Comparison of ENCODE assay signal across 21 mouse cellular contexts in genomic region chr1:40954720-40955163, GRCm38 (mm10).
A peak's percentile ranks its signal among the peaks of the same experiment; 100 is the strongest.
DNase-seq lines count a peak whose midpoint lies in the region; ATAC-seq and TF ChIP-seq lines count a peak whose summit lies in the region.
"Had no signal": no experiment of that assay in that cellular context is flagged by ENCODE, and none has a peak within 500 bp of the region (broad histone marks: within the 10 kb centered on the region; RNA-seq: fewer than 3 reads in every experiment).

No protein-coding gene starts in this region.

- H3K9ac ChIP-seq in forebrain, postnatal 0 days, result no peak overlapping the region
- no peak overlapping the region for H3K9ac ChIP-seq in kidney, embryonic 16.5 days (replicated peaks; ENCODE audit: low read length)
- H3K9ac ChIP-seq in hindbrain, embryonic 14.5 days, result no peak overlapping the region
- no peak overlapping the region for H3K9ac ChIP-seq in midbrain, embryonic 16.5 days (ENCODE audit: low read depth, low read length)
- H3K9ac ChIP-seq: limb, embryonic 13.5 days; liver, embryonic 12.5 days had no signal

- H3K27ac ChIP-seq in forebrain, postnatal 0 days (ENCODE audit: low read depth, low read length), result no peak overlapping the region
- no peak overlapping the region for H3K27ac ChIP-seq in forebrain, embryonic 10.5 days
- H3K27ac ChIP-seq in kidney, embryonic 16.5 days (ENCODE audit: low read length), result no peak overlapping the region
- H3K27ac ChIP-seq in hindbrain, embryonic 14.5 days, result peak overlapping the region; percentile 70
- peak overlapping the region; percentile 47; the same call in 1 of the 2 replicates for H3K27ac ChIP-seq in midbrain, embryonic 16.5 days (ENCODE audit: low read length)
- no peak overlapping the region for H3K27ac ChIP-seq in thymus, adult 2 months (ENCODE audit: control insufficient read depth, insufficient read depth, low read length)
- H3K27ac ChIP-seq: embryonic facial prominence, embryonic 10.5 days; kidney, postnatal 0 days; limb, embryonic 13.5 days; liver, embryonic 12.5 days had no signal

- WGBS in forebrain, postnatal 0 days, result 73% methylated on average over 14 of the region's 14 CpGs
- 85% methylated on average over 14 of the region's 14 CpGs for WGBS in forebrain, embryonic 10.5 days
- WGBS in kidney, embryonic 16.5 days, result 69% methylated on average over 14 of the region's 14 CpGs
- WGBS in hindbrain, embryonic 14.5 days, result 66% methylated on average over 14 of the region's 14 CpGs
- 75% methylated on average over 14 of the region's 14 CpGs for WGBS in midbrain, embryonic 16.5 days
- 94% methylated on average over 14 of the region's 14 CpGs for WGBS in thymus, adult 2 months

- ATAC-seq in forebrain, postnatal 0 days, result 0 out of 2 replicates have a peak, but pooled peaks have one; percentile 18
- ATAC-seq in kidney, embryonic 16.5 days (ENCODE audit: low FRiP score, low TSS enrichment), result no peak
- peak; percentile 55; the same call in 1 of the 2 replicates for ATAC-seq in hindbrain, embryonic 14.5 days (ENCODE audit: low FRiP score)
- ATAC-seq in midbrain, embryonic 16.5 days, result peak; percentile 70
- ATAC-seq: inflammation-experienced regulatory T-cells, adult 6 months; liver, embryonic 12.5 days had no signal

- no peak overlapping the region for H3K4me3 ChIP-seq in forebrain, postnatal 0 days (ENCODE audit: low read depth, low read length)
- H3K4me3 ChIP-seq in forebrain, embryonic 10.5 days, result no peak overlapping the region
- H3K4me3 ChIP-seq in kidney, embryonic 16.5 days (ENCODE audit: low read length), result no peak overlapping the region
- H3K4me3 ChIP-seq in hindbrain, embryonic 14.5 days (replicated peaks; ENCODE audit: low read length), result no peak overlapping the region
- no peak overlapping the region for H3K4me3 ChIP-seq in midbrain, embryonic 16.5 days (ENCODE audit: low read depth, low read length)
- H3K4me3 ChIP-seq in thymus, adult 2 months (ENCODE audit: control insufficient read depth, insufficient read depth, low read length), result no peak overlapping the region
- H3K4me3 ChIP-seq: embryonic facial prominence, embryonic 10.5 days; limb, embryonic 13.5 days; liver, embryonic 12.5 days had no signal

- no peaks in the 10 kb centered on the region for H3K27me3 ChIP-seq in forebrain, postnatal 0 days (ENCODE audit: insufficient read depth, low read length)
- H3K27me3 ChIP-seq in forebrain, embryonic 10.5 days (ENCODE audit: poor library complexity, severe bottlenecking), result no peaks in the 10 kb centered on the region
- no peaks in the 10 kb centered on the region for H3K27me3 ChIP-seq in kidney, embryonic 16.5 days (ENCODE audit: insufficient read depth, low read length)
- no peaks in the 10 kb centered on the region for H3K27me3 ChIP-seq in hindbrain, embryonic 14.5 days (ENCODE audit: control insufficient read depth, insufficient read depth, low read length)
- no peaks in the 10 kb centered on the region for H3K27me3 ChIP-seq in midbrain, embryonic 16.5 days (ENCODE audit: control insufficient read depth, insufficient read depth, low read depth, low read length)
- no peaks in the 10 kb centered on the region for H3K27me3 ChIP-seq in thymus, adult 2 months (ENCODE audit: control insufficient read depth, insufficient read depth, low read length)
- H3K27me3 ChIP-seq: limb, embryonic 13.5 days; liver, embryonic 12.5 days had no signal

- no peak for TF ChIP-seq CTCF in forebrain, postnatal 0 days (IDR thresholded peaks at IDR 0.05; ENCODE audit: low read depth)
- no peak for TF ChIP-seq CTCF in thymus, adult 2 months (IDR thresholded peaks at IDR 0.05; ENCODE audit: borderline replicate concordance, control insufficient read depth, extremely low read depth, insufficient read depth, low read length, poor library complexity)

- no peaks in the 10 kb centered on the region for H3K9me3 ChIP-seq in forebrain, postnatal 0 days (ENCODE audit: low read length)
- no peaks in the 10 kb centered on the region for H3K9me3 ChIP-seq in forebrain, embryonic 10.5 days
- H3K9me3 ChIP-seq in kidney, embryonic 16.5 days (ENCODE audit: low read length), result no peaks in the 10 kb centered on the region
- no peaks in the 10 kb centered on the region for H3K9me3 ChIP-seq in hindbrain, embryonic 14.5 days (ENCODE audit: control insufficient read depth, low read length)
- no peaks in the 10 kb centered on the region for H3K9me3 ChIP-seq in midbrain, embryonic 16.5 days (replicated peaks; ENCODE audit: control insufficient read depth, low read length, poor library complexity, severe bottlenecking)
- H3K9me3 ChIP-seq: embryonic facial prominence, embryonic 10.5 days; limb, embryonic 13.5 days; liver, embryonic 12.5 days had no signal

- H3K4me1 ChIP-seq in forebrain, postnatal 0 days (ENCODE audit: insufficient read depth), result no peaks in the 10 kb centered on the region
- no peaks in the 10 kb centered on the region for H3K4me1 ChIP-seq in forebrain, embryonic 10.5 days
- no peaks in the 10 kb centered on the region for H3K4me1 ChIP-seq in kidney, embryonic 16.5 days (ENCODE audit: insufficient read depth, low read length)
- no peaks in the 10 kb centered on the region; the same call in 1 of the 2 replicates for H3K4me1 ChIP-seq in hindbrain, embryonic 14.5 days (replicated peaks; ENCODE audit: control insufficient read depth, insufficient read depth, low read length)
- no peaks in the 10 kb centered on the region for H3K4me1 ChIP-seq in midbrain, embryonic 16.5 days (ENCODE audit: control insufficient read depth, insufficient read depth, low read length)
- H3K4me1 ChIP-seq in thymus, adult 2 months (replicated peaks; ENCODE audit: control insufficient read depth, insufficient read depth, low read length), result no peaks in the 10 kb centered on the region
- H3K4me1 ChIP-seq: embryonic facial prominence, embryonic 10.5 days; limb, embryonic 13.5 days; liver, embryonic 12.5 days had no signal

- DNase-seq in forebrain, postnatal 0 days, result no peak
- no peak for DNase-seq in forebrain, embryonic 10.5 days (ENCODE audit: extremely low spot score, low spot score)
- no peak for DNase-seq in kidney, postnatal 10 days
- DNase-seq in hindbrain, embryonic 14.5 days (ENCODE audit: low spot score), result peak; percentile 39
- no peak for DNase-seq in adrenal gland, adult 2 months
- DNase-seq in thymus, adult 2 months, result no peak
- DNase-seq: adrenal gland, postnatal 14 days; cerebellum, adult 9-10 months; layer of hippocampus, postnatal 36 days; lung, adult 18-20 months; lung, postnatal 10 days; retina, postnatal 1 day; right cerebral cortex, postnatal 25 days; spleen, adult 18-20 months had no signal

- no peak overlapping the region for H3K4me2 ChIP-seq in forebrain, postnatal 0 days (ENCODE audit: low read depth)
- H3K4me2 ChIP-seq in kidney, embryonic 16.5 days (replicated peaks; ENCODE audit: low read depth, low read length), result peak overlapping the region; percentile 23
- H3K4me2 ChIP-seq in hindbrain, embryonic 14.5 days (replicated peaks), result 0 out of 2 replicates have a peak overlapping the region, but pooled peaks have one; percentile 1
- no peak overlapping the region for H3K4me2 ChIP-seq in midbrain, embryonic 16.5 days (ENCODE audit: low read length)
- H3K4me2 ChIP-seq: limb, embryonic 13.5 days; liver, embryonic 12.5 days had no signal

- no peak for TF ChIP-seq POLR2A in thymus, adult 2 months (IDR thresholded peaks at IDR 0.05; ENCODE audit: control insufficient read depth, extremely low read depth, insufficient read depth, low read length, poor library complexity)

- H3K36me3 ChIP-seq in forebrain, postnatal 0 days (ENCODE audit: insufficient read depth), result no peaks in the 10 kb centered on the region
- no peaks in the 10 kb centered on the region for H3K36me3 ChIP-seq in forebrain, embryonic 10.5 days (replicated peaks)
- H3K36me3 ChIP-seq in kidney, embryonic 16.5 days (ENCODE audit: insufficient read depth, low read length), result no peaks in the 10 kb centered on the region
- no peaks in the 10 kb centered on the region for H3K36me3 ChIP-seq in hindbrain, embryonic 14.5 days (replicated peaks; ENCODE audit: control insufficient read depth, insufficient read depth)
- H3K36me3 ChIP-seq in midbrain, embryonic 16.5 days (ENCODE audit: control insufficient read depth, insufficient read depth, low read length), result no peaks in the 10 kb centered on the region
- no peaks in the 10 kb centered on the region for H3K36me3 ChIP-seq in thymus, adult 2 months (ENCODE audit: control insufficient read depth, insufficient read depth, low read length)
- H3K36me3 ChIP-seq: embryonic facial prominence, embryonic 10.5 days; limb, embryonic 13.5 days; liver, embryonic 12.5 days had no signal

Comparison
In these comparisons a context has a peak if more than half of its experiments do, and no peak if none do; other contexts are left out.
1. H3K27ac ChIP-seq: peak in hindbrain, embryonic 14.5 days (single experiment) and midbrain, embryonic 16.5 days (single experiment); none in forebrain, postnatal 0 days (single experiment), forebrain, embryonic 10.5 days (single experiment), kidney, embryonic 16.5 days (single experiment) and thymus, adult 2 months (single experiment).
2. H3K4me2 ChIP-seq: peak in kidney, embryonic 16.5 days (single experiment) and hindbrain, embryonic 14.5 days (single experiment); none in forebrain, postnatal 0 days (single experiment) and midbrain, embryonic 16.5 days (single experiment).